Mouse (Mus musculus) heart, embryonic 16.5 days (tissue): ENCODE data around the gene Racgap1. TPM values are rescaled to one million over a fixed set of nuclear protein-coding genes. Genes with fewer than 3 reads are reported as not detected.

Source experiments
- ATAC-seq: fragments of 200-750 bp; cut with Nextera tagmentation; replicated peaks from 2 replicates; pipeline ENCODE4 v1.8.0; 2017; ENCODE audit warnings: moderate number of reproducible peaks; ENCODE audit not compliant: insufficient read depth, low FRiP score; ENCODE audit errors: extremely low read depth
- H3K27ac ChIP-seq: fragments of 300-500 bp; sonication (generic); 2 replicates; pipeline ENCODE4 v1.5.1; 2014; ENCODE audit warnings: mild to moderate bottlenecking, low read length, control low read depth, moderate library complexity
- H3K27me3 ChIP-seq: fragments of 300-500 bp; sonication (generic); 2 replicates; pipeline ENCODE4 v1.6.1; 2014; ENCODE audit warnings: low read length, mixed read lengths; ENCODE audit not compliant: control insufficient read depth, insufficient read depth
- H3K36me3 ChIP-seq: fragments of 300-500 bp; sonication (generic); 2 replicates; pipeline ENCODE4 v1.6.1; 2014; ENCODE audit not compliant: control insufficient read depth, insufficient read depth
- H3K4me1 ChIP-seq: fragments of 300-500 bp; sonication (generic); 2 replicates; pipeline ENCODE4 v1.6.1; 2014; ENCODE audit warnings: low read length, mixed read lengths; ENCODE audit not compliant: control insufficient read depth, insufficient read depth
- H3K4me2 ChIP-seq: fragments of 300-500 bp; sonication (generic); 2 replicates; pipeline ENCODE4 v1.6.1; 2014; ENCODE audit warnings: low read depth, mild to moderate bottlenecking, control low read depth, low read length
- H3K4me3 ChIP-seq: fragments of 300-500 bp; sonication (generic); 2 replicates; pipeline ENCODE4 v1.5.1; 2014; ENCODE audit warnings: mild to moderate bottlenecking, control low read depth, low read length
- H3K9ac ChIP-seq: fragments of 300-500 bp; sonication (generic); 2 replicates; pipeline ENCODE4 v1.6.1; 2014; ENCODE audit warnings: low read length, control low read depth
- H3K9me3 ChIP-seq: fragments of 300-500 bp; sonication (generic); replicated peaks from 2 replicates; pipeline ENCODE4 v1.6.1; 2016; ENCODE audit warnings: low read length; ENCODE audit not compliant: control insufficient read depth
- WGBS: fragments of 180-500 bp; shearing (Covaris S2); extraction: QIAGEN DNeasy Blood & Tissue Kit; methylation state at CpG from one replicate; pipeline ENCODE4 v1.1.7; 2014; 5-methylcytosine and 5-hydroxymethylcytosine counted together
- polyA plus RNA-seq: library from polyadenylated mRNA; unstranded; fragments of >200 nt; fragmentation: Nextera tagmentation; extraction: Ambion mirVana; gene quantifications from 2 replicates; pipeline ENCODE4 v1.2.1, GENCODE M21; 2015

The Racgap1 gene
- polyA plus RNA-seq, 1 experiment from 2014 or later: 134 TPM

GRCm38 (mm10) chr15:99583463-99584344, 67.8 kb downstream of the Racgap1 start:
- Histone ChIP-seq H3K4me1 (peaks cover 13% of the 10 kb centered on the region), H3K27ac (no peak overlapping the region), H3K36me3 (no peaks in the 10 kb centered on the region), H3K9ac (peak overlapping the region; percentile 27), H3K9me3 (no peaks in the 10 kb centered on the region), H3K27me3 (peaks cover 92% of the 10 kb centered on the region), H3K4me2 (peak overlapping the region; percentile 61), H3K4me3 (peak overlapping the region; percentile 36)
- WGBS: 3% methylated on average over 53 of the region's 54 CpGs
- 0 out of 2 replicates have a peak, but pooled peaks have one; percentile 53 for ATAC-seq

- H3K4me2 ChIP-seq: no peak within 1 kb of the TSS
- 75% methylated on average over 26 of the region's 26 CpGs for WGBS
Observed at GRCm38 (mm10) chr15:99578802-99579485, 72.5 kb downstream of the Racgap1 start, which contains the start of gene Aqp2. Gene Aqp2, plus strand, starts transcription at chr15:99579055.

More at GRCm38 (mm10) chr15:99578802-99579485, 72.5 kb downstream of the Racgap1 start, which contains the start of gene Aqp2:
- Histone ChIP-seq H3K9ac (no peak within 1 kb of the TSS), H3K27ac (no peak within 1 kb of the TSS), H3K4me1 (peaks cover 3% of the 10 kb centered on the region), H3K36me3 (no peaks in the 10 kb centered on the region), H3K4me3 (no peak within 1 kb of the TSS), H3K9me3 (no peaks in the 10 kb centered on the region), H3K27me3 (peaks cover 57% of the 10 kb centered on the region)
- ATAC-seq: no peak

Other genes with a start within 250 kb of the Racgap1 start
- gene Nckap5l, start 193.9 kb downstream of the Racgap1 start, polyA plus RNA-seq: 6.6 and 7.9 TPM in 2 replicates
- 12.5 and 13.0 TPM in 2 replicates for gene Bcdin3d, start 176.9 kb downstream of the Racgap1 start, polyA plus RNA-seq
- gene Faim2, start 123.5 kb downstream of the Racgap1 start, polyA plus RNA-seq: 0.40 and 0.56 TPM in 2 replicates
- 0.09 TPM in 1 of 2 replicates, not detected in the other for gene Aqp2, start 72.6 kb downstream of the Racgap1 start, polyA plus RNA-seq
- gene Aqp5, start 60.9 kb downstream of the Racgap1 start, polyA plus RNA-seq: 1.0 and 1.3 TPM in 2 replicates
- not detected in 2 replicates for gene Aqp6, start 50.3 kb downstream of the Racgap1 start, polyA plus RNA-seq
- gene Asic1, start 18.7 kb upstream of the Racgap1 start, polyA plus RNA-seq: 1.6 TPM in 2 replicates
- 21.7 and 21.9 TPM in 2 replicates for gene Smarcd1, start 50.5 kb upstream of the Racgap1 start, polyA plus RNA-seq
- not detected in 2 replicates for gene Gm17349, start 53.8 kb upstream of the Racgap1 start, polyA plus RNA-seq
- 2.4 and 2.7 TPM in 2 replicates for gene Gpd1, start 65.9 kb upstream of the Racgap1 start, polyA plus RNA-seq
- gene Cox14, start 74.0 kb upstream of the Racgap1 start, polyA plus RNA-seq: 217 and 241 TPM in 2 replicates
- gene Cers5, start 121.2 kb upstream of the Racgap1 start, polyA plus RNA-seq: 50.7 and 51.6 TPM in 2 replicates
- 19.9 TPM in 2 replicates for gene Lima1, start 223.8 kb upstream of the Racgap1 start, polyA plus RNA-seq